Mouse (Mus musculus): Measurements from ENCODE around the gene Swt1. TPM values are rescaled to one million over a fixed set of nuclear protein-coding genes. Genes with fewer than 3 reads are reported as not detected.

The Swt1 gene
- polyA plus RNA-seq (2014; fragmentation: Illumina TruSeq; extraction: RNeasy Lipid Tissue Mini Kit (QIAGEN cat#74804); ENCODE audit: low read depth, low replicate concordance): 58.8 TPM

DNA sequence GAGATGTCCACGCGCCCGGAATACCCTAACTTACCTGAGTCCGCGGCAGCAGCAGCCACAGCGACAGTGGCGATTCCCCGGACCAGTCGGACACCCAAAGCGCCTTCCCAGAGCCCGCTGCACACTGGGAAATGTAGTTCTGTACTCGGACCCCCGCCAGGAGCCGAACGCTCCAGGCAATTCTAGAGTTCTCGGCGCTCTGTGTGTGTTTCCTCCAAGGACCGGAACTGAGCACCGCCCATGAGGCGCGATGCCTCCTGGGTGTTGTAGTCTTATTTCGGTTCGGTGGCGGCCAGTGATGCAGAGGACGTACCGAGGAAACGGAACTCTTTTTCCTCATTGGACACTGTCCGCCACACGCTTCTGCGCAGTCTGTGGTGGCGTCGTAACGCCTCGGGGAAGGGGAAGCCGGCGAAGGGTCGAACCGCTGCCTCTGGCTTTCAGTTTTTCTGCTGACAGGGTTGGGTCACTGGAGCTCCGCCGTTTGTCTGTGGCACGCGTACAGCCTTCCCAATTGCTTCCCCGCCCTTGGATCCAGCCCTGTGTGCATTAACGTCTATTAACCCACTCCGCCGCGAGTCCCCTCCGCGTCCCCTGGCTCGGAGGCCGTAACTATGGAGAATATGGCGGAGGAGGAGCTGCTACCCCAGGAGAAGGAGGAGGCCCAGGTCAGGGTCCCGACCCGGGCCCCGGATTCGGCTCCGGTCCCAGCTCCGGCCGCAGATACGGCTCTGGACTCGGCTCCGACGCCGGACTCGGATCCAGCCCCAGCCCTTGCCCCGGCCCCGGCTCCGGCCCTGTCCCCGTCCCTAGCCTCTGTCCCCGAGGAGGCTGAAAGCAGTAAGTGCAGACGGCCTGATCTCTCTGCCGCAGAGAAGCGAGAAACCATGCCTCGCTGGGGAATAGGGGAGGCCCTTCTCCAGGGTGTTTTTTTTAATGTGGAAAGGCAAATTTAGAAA, at the start of gene Swt1, which contains the start of gene Trmt1l:
Gene Swt1, minus strand, starts transcription at position 193 of the 959 bp plus-strand sequence.
Gene Trmt1l, plus strand, starts transcription at position 280 of the 959 bp plus-strand sequence.

GRCm38 (mm10) chr1:151344283-151345108, 83.8 kb downstream of the Swt1 start, which contains the start of gene Ivns1abp:
Ivns1abp (plus strand) TSS chr1:151344477.

Other genes starting within 250 kb of the Swt1 start
- not detected for gene Gm47985, start 245.9 kb downstream of the Swt1 start, polyA plus RNA-seq (2014; fragmentation: Illumina TruSeq; extraction: RNeasy Lipid Tissue Mini Kit (QIAGEN cat#74804); ENCODE audit: low read depth, low replicate concordance)
- gene Gm8947, start 236.1 kb downstream of the Swt1 start, polyA plus RNA-seq (2014; fragmentation: Illumina TruSeq; extraction: RNeasy Lipid Tissue Mini Kit (QIAGEN cat#74804); ENCODE audit: low read depth, low replicate concordance): not detected
- gene Gm47995, start 230.0 kb downstream of the Swt1 start, polyA plus RNA-seq (2014; fragmentation: Illumina TruSeq; extraction: RNeasy Lipid Tissue Mini Kit (QIAGEN cat#74804); ENCODE audit: low read depth, low replicate concordance): not detected
- gene 3110040M04Rik, start 224.3 kb downstream of the Swt1 start, polyA plus RNA-seq (2014; fragmentation: Illumina TruSeq; extraction: RNeasy Lipid Tissue Mini Kit (QIAGEN cat#74804); ENCODE audit: low read depth, low replicate concordance): not detected
- gene Gm47996, start 218.3 kb downstream of the Swt1 start, polyA plus RNA-seq (2014; fragmentation: Illumina TruSeq; extraction: RNeasy Lipid Tissue Mini Kit (QIAGEN cat#74804); ENCODE audit: low read depth, low replicate concordance): not detected
- gene Ivns1abp, start 84.0 kb downstream of the Swt1 start, polyA plus RNA-seq (2014; fragmentation: Illumina TruSeq; extraction: RNeasy Lipid Tissue Mini Kit (QIAGEN cat#74804); ENCODE audit: low read depth, low replicate concordance): 277 TPM
- gene Trmt1l, start 87 bp upstream of the Swt1 start, polyA plus RNA-seq (2014; fragmentation: Illumina TruSeq; extraction: RNeasy Lipid Tissue Mini Kit (QIAGEN cat#74804); ENCODE audit: low read depth, low replicate concordance): 50.6 TPM
- gene Rnf2, start 72.5 kb upstream of the Swt1 start, polyA plus RNA-seq (2014; fragmentation: Illumina TruSeq; extraction: RNeasy Lipid Tissue Mini Kit (QIAGEN cat#74804); ENCODE audit: low read depth, low replicate concordance): 243 TPM
- 113 TPM for gene Fam129a, start 142.7 kb upstream of the Swt1 start, polyA plus RNA-seq (2014; fragmentation: Illumina TruSeq; extraction: RNeasy Lipid Tissue Mini Kit (QIAGEN cat#74804); ENCODE audit: low read depth, low replicate concordance)